ENCODE assay signal across 8 mouse cellular contexts in the genomic region with DNA sequence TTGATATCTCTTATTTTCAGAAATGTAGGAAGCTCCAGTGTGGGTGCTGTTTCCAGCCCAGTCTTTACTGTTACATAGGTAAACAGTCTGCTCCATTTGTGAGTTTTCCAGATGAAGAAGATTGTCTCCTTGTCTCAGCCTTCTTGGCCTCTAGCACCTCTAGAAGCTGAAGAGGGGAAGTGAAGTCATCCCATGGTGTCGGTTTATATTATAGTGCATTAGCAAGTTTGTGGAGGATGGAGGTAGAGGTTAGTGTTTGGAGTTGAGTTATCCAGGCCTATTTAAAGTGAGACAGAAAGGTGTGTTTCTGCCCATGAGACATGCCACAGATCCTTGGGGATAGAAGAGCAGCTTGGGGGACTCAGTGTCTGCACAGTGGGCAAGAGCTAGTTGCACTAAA. TPM values are rescaled to one million over a fixed set of nuclear protein-coding genes. Genes with fewer than 3 reads are reported as not detected.
DNase-seq lines count a peak whose midpoint lies in the region; ATAC-seq and TF ChIP-seq lines count a peak whose summit lies in the region.
"Had no signal": no experiment of that assay in that cellular context is flagged by ENCODE, and none has a peak within 500 bp of the region (broad histone marks: within the 10 kb centered on the region; RNA-seq: fewer than 3 reads in every experiment).

No protein-coding gene starts in this region.

- no peaks in the 10 kb centered on the region for H3K27me3 ChIP-seq in spleen, adult 2 months (ENCODE audit: control insufficient read depth, insufficient read depth, low read length)
- H3K27me3 ChIP-seq in forebrain, embryonic 13.5 days: no peaks in the 10 kb centered on the region
- no peaks in the 10 kb centered on the region for H3K27me3 ChIP-seq in limb, embryonic 15.5 days
- no peaks in the 10 kb centered on the region for H3K27me3 ChIP-seq in stomach, postnatal 0 days (ENCODE audit: control insufficient read depth, insufficient read depth, low read length)

- peaks cover 10% of the 10 kb centered on the region for H3K4me1 ChIP-seq in spleen, adult 2 months (ENCODE audit: control insufficient read depth, insufficient read depth, insufficient read length)
- H3K4me1 ChIP-seq in forebrain, embryonic 13.5 days: peaks cover 32% of the 10 kb centered on the region
- peaks cover 28% of the 10 kb centered on the region for H3K4me1 ChIP-seq in limb, embryonic 15.5 days
- H3K4me1 ChIP-seq in stomach, postnatal 0 days (replicated peaks; ENCODE audit: control insufficient read depth, insufficient read depth): 0 out of 2 replicates have a peak, but pooled peaks cover 3% of the 10 kb centered on the region

- no peak for ATAC-seq in forebrain, embryonic 13.5 days
- ATAC-seq in limb, embryonic 15.5 days (ENCODE audit: insufficient number of reproducible peaks, low FRiP score, low TSS enrichment, low read depth): no peak
- ATAC-seq in stomach, postnatal 0 days (ENCODE audit: low FRiP score, low TSS enrichment): no peak

- H3K4me3 ChIP-seq in spleen, adult 2 months (ENCODE audit: extremely low read depth, insufficient read depth, insufficient read length): 0 out of 2 replicates have a peak overlapping the region, but pooled peaks have one; percentile 2
- peak overlapping the region; percentile 94 for H3K4me3 ChIP-seq in forebrain, embryonic 13.5 days
- H3K4me3 ChIP-seq in limb, embryonic 15.5 days: peak overlapping the region; percentile 95
- peak overlapping the region; percentile 89; the same call in 1 of the 2 replicates for H3K4me3 ChIP-seq in stomach, postnatal 0 days (ENCODE audit: low read depth, low read length)

- no peak overlapping the region for H3K27ac ChIP-seq in spleen, adult 2 months (ENCODE audit: insufficient read depth, low read length)
- H3K27ac ChIP-seq in forebrain, embryonic 13.5 days: no peak overlapping the region
- H3K27ac ChIP-seq in limb, embryonic 15.5 days: no peak overlapping the region
- no peak overlapping the region for H3K27ac ChIP-seq in stomach, postnatal 0 days (replicated peaks)

- peak overlapping the region; percentile 67 for H3K4me2 ChIP-seq in forebrain, embryonic 13.5 days
- H3K4me2 ChIP-seq in limb, embryonic 15.5 days: peak overlapping the region; percentile 71
- H3K4me2 ChIP-seq in stomach, postnatal 0 days (replicated peaks; ENCODE audit: low read depth): peak overlapping the region; percentile 80

- TF ChIP-seq EP300 in stomach, postnatal 0 days (optimal IDR thresholded peaks at IDR 0.05): no peak

- H3K36me3 ChIP-seq in spleen, adult 2 months (ENCODE audit: control insufficient read depth, insufficient read depth, low read length): peaks cover 11% of the 10 kb centered on the region
- peaks cover 19% of the 10 kb centered on the region for H3K36me3 ChIP-seq in forebrain, embryonic 13.5 days (ENCODE audit: poor library complexity, severe bottlenecking)
- peaks cover 13% of the 10 kb centered on the region for H3K36me3 ChIP-seq in limb, embryonic 15.5 days
- no peaks in the 10 kb centered on the region for H3K36me3 ChIP-seq in stomach, postnatal 0 days (ENCODE audit: control insufficient read depth, insufficient read depth, low read length)

- no peaks in the 10 kb centered on the region for H3K9me3 ChIP-seq in forebrain, embryonic 13.5 days (replicated peaks)
- H3K9me3 ChIP-seq in limb, embryonic 15.5 days: no peaks in the 10 kb centered on the region
- H3K9me3 ChIP-seq in stomach, postnatal 0 days (ENCODE audit: control insufficient read depth, low read length): no peaks in the 10 kb centered on the region

- no peak for TF ChIP-seq POLR2A in spleen, adult 2 months (IDR thresholded peaks at IDR 0.05; ENCODE audit: low read depth, low read length)

- no peak for TF ChIP-seq CTCF in spleen, adult 2 months (IDR thresholded peaks at IDR 0.05; ENCODE audit: extremely low read depth, insufficient read depth, insufficient read length, insufficient replicate concordance)
- no peak for TF ChIP-seq CTCF in stomach, postnatal 0 days (IDR thresholded peaks at IDR 0.05; ENCODE audit: low read depth)

- H3K9ac ChIP-seq in forebrain, embryonic 13.5 days: peak overlapping the region; percentile 56; the same call in 1 of the 2 replicates
- no peak overlapping the region for H3K9ac ChIP-seq in limb, embryonic 15.5 days
- H3K9ac ChIP-seq in stomach, postnatal 0 days (ENCODE audit: low read length): peak overlapping the region; percentile 23; the same call in 1 of the 2 replicates

- DNase-seq in spleen, adult 2 months (ENCODE audit: low read depth in 1 of 2, low spot score in 2 of 2): no peak
- no peak for DNase-seq in spleen, postnatal 14 days (ENCODE audit: low spot score in 2 of 2)
- DNase-seq in stomach, postnatal 0 days (ENCODE audit: low spot score): no peak
- no peak for DNase-seq in left cerebral cortex, adult 11 months (ENCODE audit: low spot score)
- DNase-seq in spleen, adult 18-20 months: no peak
- DNase-seq: layer of hippocampus, postnatal 36 days had no signal

- 7% methylated on average over 1 of the region's 1 CpGs for WGBS in spleen, adult 2 months
- WGBS in forebrain, embryonic 13.5 days: 45% methylated on average over 1 of the region's 1 CpGs
- 21% methylated on average over 1 of the region's 1 CpGs for WGBS in limb, embryonic 15.5 days
- 9% methylated on average over 1 of the region's 1 CpGs for WGBS in stomach, postnatal 0 days

RNA-seq across cellular contexts. Expression of a gene that starts 1.7 kb away (rescaled TPM):
- polyA plus RNA-seq in spleen, adult 2 months (2012; rRNA removed): 20.9 and 27.0 TPM in 2 replicates
- 12.3 and 14.8 TPM in 2 replicates for polyA plus RNA-seq in forebrain, embryonic 13.5 days (2015; fragmentation: Nextera tagmentation; extraction: Ambion mirVana)
- polyA plus RNA-seq in limb, embryonic 15.5 days (2015; fragmentation: Nextera tagmentation; extraction: Ambion mirVana): 9.5 and 11.8 TPM in 2 replicates
- polyA plus RNA-seq in stomach, postnatal 0 days (2015; fragmentation: Nextera tagmentation; extraction: Ambion mirVana): 5.4 and 5.6 TPM in 2 replicates

Comparison
In these comparisons a context has a peak if more than half of its experiments do, and no peak if none do; other contexts are left out.
1. H3K4me3 ChIP-seq: peak in every context shown above with its lines; median percentile 95 in limb, embryonic 15.5 days; 94 in forebrain, embryonic 13.5 days; 89 in stomach, postnatal 0 days; 2 in spleen, adult 2 months.